Mouse (Mus musculus) ES-Bruce4 (cell line): ENCODE results near the gene Kifc1.
"Not testable (repeated sequence)": the region's sequence is repeated elsewhere in the genome, so short reads cannot be mapped to it uniquely, and the experiment has no call there.

Experiments
- CTCF ChIP-seq: IDR thresholded peaks from one replicate; pipeline ENCODE4 v1.8.1; 2011; ENCODE audit warnings: low read depth, low read length
- POLR2A ChIP-seq: IDR thresholded peaks from one replicate; pipeline ENCODE4 v1.8.1; 2011; ENCODE audit warnings: low read length; ENCODE audit not compliant: insufficient read depth

GRCm38 (mm10) chr17:33891892-33892291 lies 1.4 kb upstream of the Kifc1 start:
- TF ChIP-seq POLR2A, CTCF: not testable (repeated sequence)
